Mouse (Mus musculus) forebrain, embryonic 11.5 days (tissue): ENCODE data around the gene Gstp1. TPM values are rescaled to one million over a fixed set of nuclear protein-coding genes. Genes with fewer than 3 reads are reported as not detected.

Experiments used
- ATAC-seq: fragments of 200-750 bp; cut with Nextera tagmentation; replicated peaks from 2 replicates; pipeline ENCODE4 v1.8.0; 2017; ENCODE audit warnings: moderate TSS enrichment; ENCODE audit not compliant: low FRiP score
- DNase-seq: peaks from one replicate; pipeline ENCODE4 v3.0.0-alpha.2; 2017; ENCODE audit warnings: low spot score
- H3K27ac ChIP-seq: fragments of 300-500 bp; sonication (generic); 2 replicates; pipeline ENCODE4 v1.5.1; 2014; ENCODE audit warnings: low read depth, low read length
- H3K27me3 ChIP-seq: fragments of 300-500 bp; sonication (generic); 2 replicates; pipeline ENCODE4 v1.6.1; 2014; ENCODE audit warnings: mild to moderate bottlenecking, low read length, mixed read lengths; ENCODE audit not compliant: control insufficient read depth, insufficient read depth
- H3K36me3 ChIP-seq: fragments of 300-500 bp; sonication (generic); 2 replicates; pipeline ENCODE4 v1.6.1; 2014; ENCODE audit warnings: mild to moderate bottlenecking, low read length, moderate library complexity, mixed read lengths; ENCODE audit not compliant: control insufficient read depth, insufficient read depth
- H3K4me1 ChIP-seq: fragments of 300-500 bp; sonication (generic); replicated peaks from 2 replicates; pipeline ENCODE4 v1.6.1; 2014; ENCODE audit warnings: low read length, mixed read lengths; ENCODE audit not compliant: control insufficient read depth, insufficient read depth
- H3K4me2 ChIP-seq: fragments of 300-500 bp; sonication (generic); 2 replicates; pipeline ENCODE4 v1.6.1; 2014; ENCODE audit warnings: low read depth, mild to moderate bottlenecking, low read length, moderate library complexity, mixed read lengths; ENCODE audit not compliant: severe bottlenecking
- H3K4me3 ChIP-seq: fragments of 300-500 bp; sonication (generic); 2 replicates; pipeline ENCODE4 v1.5.1; 2014; ENCODE audit warnings: low read depth, low read length
- H3K9ac ChIP-seq: fragments of 300-500 bp; sonication (generic); 2 replicates; pipeline ENCODE4 v1.6.1; 2014; ENCODE audit warnings: low read length
- H3K9me3 ChIP-seq: fragments of 300-500 bp; sonication (generic); 2 replicates; pipeline ENCODE4 v1.6.1; 2016; ENCODE audit warnings: low read length, mixed read lengths; ENCODE audit not compliant: control insufficient read depth
- WGBS: fragments of 180-500 bp; shearing (Covaris S2); extraction: QIAGEN DNeasy Blood & Tissue Kit; methylation state at CpG from one replicate; pipeline ENCODE4 v1.1.7; 2014; 5-methylcytosine and 5-hydroxymethylcytosine counted together
- polyA plus RNA-seq: library from polyadenylated mRNA; unstranded; fragments of >200 nt; fragmentation: Nextera tagmentation; extraction: Ambion mirVana; gene quantifications from 2 replicates; pipeline ENCODE4 v1.2.1, GENCODE M21; 2014

Gene Gstp1
- polyA plus RNA-seq, 1 experiment from 2014 or later, result 347 TPM

- WGBS, result 87% methylated on average over 13 of the region's 13 CpGs
- Histone ChIP-seq H3K36me3 (no peaks in the 10 kb centered on the region), H3K9me3 (no peaks in the 10 kb centered on the region), H3K4me3 (no peak overlapping the region), H3K9ac (no peak overlapping the region), H3K27ac (no peak overlapping the region), H3K4me1 (no peaks in the 10 kb centered on the region), H3K4me2 (no peak overlapping the region), H3K27me3 (no peaks in the 10 kb centered on the region)
- ATAC-seq (no peak), DNase-seq (no peak)
Measured at GRCm38 (mm10) chr19:4057389-4057788, 19.6 kb upstream of the Gstp1 start.

GRCm38 (mm10) chr19:4056727-4057126, 18.9 kb upstream of the Gstp1 start:
- H3K9me3 ChIP-seq, result no peaks in the 10 kb centered on the region
- WGBS, result 41% methylated on average over 4 of the region's 4 CpGs
- no peaks in the 10 kb centered on the region for H3K27me3 ChIP-seq
- H3K4me2 ChIP-seq, result no peak overlapping the region
- DNase-seq (no peak), ATAC-seq (no peak)
- no peak overlapping the region for H3K4me3 ChIP-seq
- H3K4me1 ChIP-seq, result no peaks in the 10 kb centered on the region
- no peak overlapping the region for H3K27ac ChIP-seq
- H3K36me3 ChIP-seq, result no peaks in the 10 kb centered on the region
- no peak overlapping the region for H3K9ac ChIP-seq

- WGBS, result 69% methylated on average over 15 of the region's 15 CpGs
Measured at GRCm38 (mm10) chr19:4055947-4056693, 18.3 kb upstream of the Gstp1 start.

GRCm38 (mm10) chr19:4055216-4055946, 17.6 kb upstream of the Gstp1 start:
- no peaks in the 10 kb centered on the region for H3K9me3 ChIP-seq
- H3K4me1 ChIP-seq, result no peaks in the 10 kb centered on the region
- DNase-seq (no peak), ATAC-seq (no peak)
- 71% methylated on average over 8 of the region's 8 CpGs for WGBS
- no peak overlapping the region for H3K4me2 ChIP-seq
- no peak overlapping the region for H3K4me3 ChIP-seq
- H3K27ac ChIP-seq, result no peak overlapping the region
- no peak overlapping the region for H3K9ac ChIP-seq
- no peaks in the 10 kb centered on the region for H3K36me3 ChIP-seq
- no peaks in the 10 kb centered on the region for H3K27me3 ChIP-seq

More at GRCm38 (mm10) chr19:4055947-4056693, 18.3 kb upstream of the Gstp1 start:
- DNase-seq (no peak), ATAC-seq (no peak)
- H3K27ac ChIP-seq, result no peak overlapping the region
- H3K4me1 ChIP-seq, result no peaks in the 10 kb centered on the region
- no peaks in the 10 kb centered on the region for H3K27me3 ChIP-seq
- no peaks in the 10 kb centered on the region for H3K9me3 ChIP-seq
- no peak overlapping the region for H3K9ac ChIP-seq
- H3K4me3 ChIP-seq, result no peak overlapping the region
- H3K36me3 ChIP-seq, result no peaks in the 10 kb centered on the region
- H3K4me2 ChIP-seq, result no peak overlapping the region

GRCm38 (mm10) chr19:4054613-4055012, 16.8 kb upstream of the Gstp1 start:
- Histone ChIP-seq H3K4me3 (no peak overlapping the region), H3K9ac (no peak overlapping the region), H3K4me1 (no peaks in the 10 kb centered on the region), H3K27ac (no peak overlapping the region), H3K9me3 (no peaks in the 10 kb centered on the region), H3K27me3 (no peaks in the 10 kb centered on the region), H3K4me2 (no peak overlapping the region), H3K36me3 (no peaks in the 10 kb centered on the region)
- no peak for ATAC-seq
- 93% methylated on average over 5 of the region's 5 CpGs for WGBS
- no peak for DNase-seq

GRCm38 (mm10) chr19:4052516-4053030, 14.8 kb upstream of the Gstp1 start:
- Histone ChIP-seq H3K36me3 (no peaks in the 10 kb centered on the region), H3K4me3 (no peak overlapping the region), H3K9ac (no peak overlapping the region), H3K4me2 (no peak overlapping the region), H3K27me3 (no peaks in the 10 kb centered on the region), H3K27ac (no peak overlapping the region), H3K9me3 (no peaks in the 10 kb centered on the region), H3K4me1 (no peaks in the 10 kb centered on the region)
- WGBS, result 83% methylated on average over 5 of the region's 5 CpGs
- ATAC-seq, result no peak
- DNase-seq, result no peak

- 59% methylated on average over 10 of the region's 10 CpGs for WGBS
- Histone ChIP-seq H3K9me3 (no peaks in the 10 kb centered on the region), H3K4me1 (no peaks in the 10 kb centered on the region), H3K27ac (no peak overlapping the region), H3K4me2 (no peak overlapping the region), H3K9ac (no peak overlapping the region), H3K27me3 (no peaks in the 10 kb centered on the region), H3K36me3 (no peaks in the 10 kb centered on the region), H3K4me3 (no peak overlapping the region)
- DNase-seq, result peak; percentile 81
- ATAC-seq, result no peak
Measured at GRCm38 (mm10) chr19:4051741-4052515, 14.1 kb upstream of the Gstp1 start.

GRCm38 (mm10) chr19:4051016-4051415, 13.2 kb upstream of the Gstp1 start:
- DNase-seq (no peak), ATAC-seq (no peak)

More at GRCm38 (mm10) chr19:4051016-4051415, 13.2 kb upstream of the Gstp1 start:
- 95% methylated on average over 5 of the region's 5 CpGs for WGBS
- no peak overlapping the region for H3K4me2 ChIP-seq
- no peaks in the 10 kb centered on the region for H3K9me3 ChIP-seq
- no peaks in the 10 kb centered on the region for H3K36me3 ChIP-seq
- no peak overlapping the region for H3K27ac ChIP-seq
- H3K4me3 ChIP-seq, result no peak overlapping the region
- H3K4me1 ChIP-seq, result no peaks in the 10 kb centered on the region
- H3K9ac ChIP-seq, result no peak overlapping the region
- no peaks in the 10 kb centered on the region for H3K27me3 ChIP-seq
